Mouse (Mus musculus) retina, postnatal 7 days (tissue): ENCODE measurements around the gene Nfic.

Experiments used
- DNase-seq: peaks from one replicate; pipeline ENCODE4 v3.0.0-alpha.2; 2012; ENCODE audit warnings: low read depth, low spot score

Gene Nfic

GRCm38 (mm10) chr10:81404082-81404481 lies 51.4 kb downstream of the Nfic start:
- no peak for DNase-seq

GRCm38 (mm10) chr10:81403511-81403910 lies 51.9 kb downstream of the Nfic start:
- no peak for DNase-seq

- DNase-seq = no peak
Observed at GRCm38 (mm10) chr10:81402227-81402765, 53.1 kb downstream of the Nfic start.

GRCm38 (mm10) chr10:81401521-81402226 lies 53.8 kb downstream of the Nfic start:
- DNase-seq = no peak

- no peak for DNase-seq
Observed at GRCm38 (mm10) chr10:81401205-81401520, 54.3 kb downstream of the Nfic start.

GRCm38 (mm10) chr10:81400371-81401204 lies 54.8 kb downstream of the Nfic start:
- DNase-seq = no peak

- no peak for DNase-seq
Observed at GRCm38 (mm10) chr10:81399798-81400308, 55.6 kb downstream of the Nfic start.

GRCm38 (mm10) chr10:81399296-81399695 lies 56.1 kb downstream of the Nfic start:
- DNase-seq = no peak

GRCm38 (mm10) chr10:81396749-81397148 lies 58.7 kb downstream of the Nfic start:
- DNase-seq = no peak

GRCm38 (mm10) chr10:81395865-81396264 lies 59.6 kb downstream of the Nfic start:
- no peak for DNase-seq

- no peak for DNase-seq
Observed at GRCm38 (mm10) chr10:81395127-81395526, 60.3 kb downstream of the Nfic start.

GRCm38 (mm10) chr10:81393456-81394063 lies 61.9 kb downstream of the Nfic start:
- DNase-seq = no peak

GRCm38 (mm10) chr10:81392781-81393185 lies 62.7 kb downstream of the Nfic start, which contains the start of gene Smim24:
Gene Smim24 (plus strand): TSS chr10:81393051.
- no peak for DNase-seq

- no peak for DNase-seq
Observed at GRCm38 (mm10) chr10:81392270-81392669, 63.2 kb downstream of the Nfic start.

- no peak for DNase-seq
Observed at GRCm38 (mm10) chr10:81390678-81390965, 64.8 kb downstream of the Nfic start.

GRCm38 (mm10) chr10:81389801-81390677 lies 65.4 kb downstream of the Nfic start:
- DNase-seq = peak; percentile 80

GRCm38 (mm10) chr10:81389373-81389772 lies 66.1 kb downstream of the Nfic start:
- no peak for DNase-seq

- no peak for DNase-seq
Observed at GRCm38 (mm10) chr10:81388505-81389055, 66.9 kb downstream of the Nfic start, which contains the start of gene Gm48552. Gene Gm48552 (plus strand): TSS chr10:81389005.

- no peak for DNase-seq
Observed at GRCm38 (mm10) chr10:81387716-81388115, 67.7 kb downstream of the Nfic start.

GRCm38 (mm10) chr10:81385603-81386306 lies 69.7 kb downstream of the Nfic start:
- no peak for DNase-seq
